Comparison of ENCODE assay signal across 15 mouse cellular contexts in genomic region chr8:107885971-107886370, GRCm38 (mm10). TPM values are rescaled to one million over a fixed set of nuclear protein-coding genes. Genes with fewer than 3 reads are reported as not detected.
A peak's percentile ranks its signal among the peaks of the same experiment; 100 is the strongest.
DNase-seq lines count a peak whose midpoint lies in the region; ATAC-seq and TF ChIP-seq lines count a peak whose summit lies in the region.
"Had no signal": no experiment of that assay in that cellular context is flagged by ENCODE, and none has a peak within 500 bp of the region (broad histone marks: within the 10 kb centered on the region; RNA-seq: fewer than 3 reads in every experiment).

No protein-coding gene starts in this region.

- no peak overlapping the region for H3K9ac ChIP-seq in kidney, postnatal 0 days (ENCODE audit: low read depth, low read length)
- no peak overlapping the region for H3K9ac ChIP-seq in intestine, embryonic 15.5 days
- H3K9ac ChIP-seq in forebrain, embryonic 15.5 days (replicated peaks): no peak overlapping the region
- H3K9ac ChIP-seq: heart, embryonic 15.5 days; neural tube, embryonic 13.5 days had no signal

- H3K36me3 ChIP-seq in kidney, postnatal 0 days (ENCODE audit: insufficient read depth, low read length): no peaks in the 10 kb centered on the region
- H3K36me3 ChIP-seq in intestine, embryonic 15.5 days: no peaks in the 10 kb centered on the region
- H3K36me3 ChIP-seq in forebrain, embryonic 15.5 days: no peaks in the 10 kb centered on the region
- H3K36me3 ChIP-seq: G1E; heart, embryonic 15.5 days; neural tube, embryonic 13.5 days had no signal

- H3K4me2 ChIP-seq in kidney, postnatal 0 days (ENCODE audit: low read length): peak overlapping the region; percentile 10; the same call in 1 of the 2 replicates
- no peak overlapping the region for H3K4me2 ChIP-seq in intestine, embryonic 15.5 days (replicated peaks)
- H3K4me2 ChIP-seq in forebrain, embryonic 15.5 days (replicated peaks): no peak overlapping the region
- H3K4me2 ChIP-seq: heart, embryonic 15.5 days; neural tube, embryonic 13.5 days had no signal

- H3K4me3 ChIP-seq in kidney, postnatal 0 days (replicated peaks; ENCODE audit: low read depth, low read length): no peak overlapping the region
- H3K4me3 ChIP-seq in intestine, embryonic 15.5 days (replicated peaks): no peak overlapping the region
- no peak overlapping the region for H3K4me3 ChIP-seq in forebrain, embryonic 15.5 days
- H3K4me3 ChIP-seq: heart, embryonic 15.5 days; neural tube, embryonic 13.5 days had no signal

- TF ChIP-seq CTCF in kidney, postnatal 0 days (IDR thresholded peaks at IDR 0.05; ENCODE audit: low read depth): no peak

- 53% methylated on average over 5 of the region's 5 CpGs for WGBS in kidney, postnatal 0 days
- 44% methylated on average over 5 of the region's 5 CpGs for WGBS in intestine, embryonic 15.5 days
- WGBS in forebrain, embryonic 15.5 days: 76% methylated on average over 5 of the region's 5 CpGs

- no peak overlapping the region for H3K27ac ChIP-seq in kidney, postnatal 0 days
- peak overlapping the region; percentile 69; the same call in 1 of the 2 replicates for H3K27ac ChIP-seq in intestine, embryonic 15.5 days
- no peak overlapping the region for H3K27ac ChIP-seq in forebrain, embryonic 15.5 days (replicated peaks)
- H3K27ac ChIP-seq: heart, embryonic 15.5 days; macrophage; neural tube, embryonic 13.5 days had no signal

- ATAC-seq in kidney, postnatal 0 days (replicated peaks; ENCODE audit: low FRiP score, low read depth): no peak; the same call in 1 of the 2 replicates
- peak; percentile 85 for ATAC-seq in intestine, embryonic 15.5 days
- no peak for ATAC-seq in forebrain, embryonic 15.5 days (replicated peaks)
- ATAC-seq: forebrain, embryonic 16.5 days had no signal

- H3K4me1 ChIP-seq in kidney, postnatal 0 days (replicated peaks; ENCODE audit: insufficient read depth, low read length): no peaks in the 10 kb centered on the region
- 0 out of 2 replicates have a peak, but pooled peaks cover 7% of the 10 kb centered on the region for H3K4me1 ChIP-seq in intestine, embryonic 15.5 days (replicated peaks)
- peaks cover 7% of the 10 kb centered on the region; the same call in 1 of the 2 replicates for H3K4me1 ChIP-seq in forebrain, embryonic 15.5 days

- no peaks in the 10 kb centered on the region for H3K9me3 ChIP-seq in kidney, postnatal 0 days (replicated peaks; ENCODE audit: low read length)
- H3K9me3 ChIP-seq in intestine, embryonic 15.5 days: no peaks in the 10 kb centered on the region
- no peaks in the 10 kb centered on the region for H3K9me3 ChIP-seq in forebrain, embryonic 15.5 days
- H3K9me3 ChIP-seq: heart, embryonic 15.5 days; neural tube, embryonic 13.5 days had no signal

- no peaks in the 10 kb centered on the region for H3K27me3 ChIP-seq in kidney, postnatal 0 days (ENCODE audit: insufficient read depth, low read length)
- H3K27me3 ChIP-seq in intestine, embryonic 15.5 days (replicated peaks): no peaks in the 10 kb centered on the region
- H3K27me3 ChIP-seq in forebrain, embryonic 15.5 days: no peaks in the 10 kb centered on the region
- H3K27me3 ChIP-seq: heart, embryonic 15.5 days; neural tube, embryonic 13.5 days had no signal

- peak; percentile 15 to 56 for DNase-seq in cerebellum, postnatal 10 days
- no peak for DNase-seq in cerebellum, postnatal 36 days
- peak; percentile 85 for DNase-seq in kidney, postnatal 0 days (ENCODE audit: low spot score)
- no peak for DNase-seq in kidney, adult 11 months
- DNase-seq in mesoderm, embryonic 11.5 days (ENCODE audit: low read depth, low spot score): peak; percentile 73
- DNase-seq in adrenal gland, postnatal 25 days: no peak
- DNase-seq: adrenal gland, adult 8-10 months; cerebellum, adult 8-10 months had no signal

RNA-seq across cellular contexts. Expression of gene Zfhx3, which starts 56.5 kb away (rescaled TPM):
- 5.0 and 5.5 TPM in 2 replicates for polyA plus RNA-seq in kidney, postnatal 0 days (2015; fragmentation: Nextera tagmentation; extraction: Ambion mirVana)
- polyA plus RNA-seq in intestine, embryonic 15.5 days (2015; fragmentation: Nextera tagmentation; extraction: Ambion mirVana): 9.7 and 11.5 TPM in 2 replicates
- total RNA-seq in adrenal gland, postnatal 25 days (2021): 52.6 and 56.3 TPM in 2 replicates
- 14.8 and 14.9 TPM in 2 replicates for polyA plus RNA-seq in forebrain, embryonic 15.5 days (2015; fragmentation: Nextera tagmentation; extraction: Ambion mirVana)
- polyA plus RNA-seq: G1E had no signal

Comparison
In these comparisons a context has a peak if more than half of its experiments do, and no peak if none do; other contexts are left out.
1. DNase-seq: peak in cerebellum, postnatal 10 days (2 of 2), kidney, postnatal 0 days (single experiment) and mesoderm, embryonic 11.5 days (single experiment); none in cerebellum, postnatal 36 days (0 of 2), kidney, adult 11 months (single experiment) and adrenal gland, postnatal 25 days (single experiment).